In genomic region chr10:21992834-21993514, GRCm38 (mm10) we compare ENCODE assay signal across 8 mouse cellular contexts.
DNase-seq lines count a peak whose midpoint lies in the region; ATAC-seq and TF ChIP-seq lines count a peak whose summit lies in the region.

No protein-coding gene starts in this region.

- peak overlapping the region; percentile 54 for H3K4me3 ChIP-seq in embryonic facial prominence, embryonic 15.5 days (replicated peaks)
- H3K4me3 ChIP-seq in heart, embryonic 12.5 days: peak overlapping the region; percentile 78
- H3K4me3 ChIP-seq in kidney, postnatal 0 days (replicated peaks; ENCODE audit: low read depth, low read length): peak overlapping the region; percentile 57
- peak overlapping the region; percentile 14 to 64 for H3K4me3 ChIP-seq in liver, embryonic 14.5 days (ENCODE audit: insufficient read depth in 1 of 2, low read depth in 2 of 2, low read length in 2 of 2)
- peak overlapping the region; percentile 65 for H3K4me3 ChIP-seq in neural tube, embryonic 11.5 days (ENCODE audit: low read depth, low read length)
- H3K4me3 ChIP-seq in stomach, postnatal 0 days (ENCODE audit: low read depth, low read length): peak overlapping the region; percentile 85

- peaks cover 9% of the 10 kb centered on the region; the same call in 1 of the 2 replicates for H3K36me3 ChIP-seq in embryonic facial prominence, embryonic 15.5 days
- H3K36me3 ChIP-seq in heart, embryonic 12.5 days: peaks cover 16% of the 10 kb centered on the region
- H3K36me3 ChIP-seq in kidney, postnatal 0 days (ENCODE audit: insufficient read depth, low read length): peaks cover 19% of the 10 kb centered on the region
- H3K36me3 ChIP-seq in liver, embryonic 14.5 days (replicated peaks; ENCODE audit: control insufficient read depth, insufficient read depth, low read depth): no peaks in the 10 kb centered on the region
- H3K36me3 ChIP-seq in neural tube, embryonic 11.5 days (ENCODE audit: control insufficient read depth, insufficient read depth, low read length): no peaks in the 10 kb centered on the region
- peaks cover 13% of the 10 kb centered on the region; the same call in 1 of the 2 replicates for H3K36me3 ChIP-seq in stomach, postnatal 0 days (ENCODE audit: control insufficient read depth, insufficient read depth, low read length)

- peak; percentile 74 for TF ChIP-seq CTCF in kidney, postnatal 0 days (IDR thresholded peaks at IDR 0.05; ENCODE audit: low read depth)
- peak; percentile 71 for TF ChIP-seq CTCF in liver, embryonic 14.5 days (IDR thresholded peaks at IDR 0.05; ENCODE audit: low read depth)
- peak; percentile 84 for TF ChIP-seq CTCF in stomach, postnatal 0 days (IDR thresholded peaks at IDR 0.05; ENCODE audit: low read depth)

- 2% methylated on average over 30 of the region's 30 CpGs for WGBS in embryonic facial prominence, embryonic 15.5 days
- WGBS in heart, embryonic 12.5 days: 1% methylated on average over 30 of the region's 30 CpGs
- WGBS in kidney, postnatal 0 days: 1% methylated on average over 30 of the region's 30 CpGs
- WGBS in liver, embryonic 14.5 days (ENCODE audit: insufficient replicate concordance): under 1% methylated on average over 30 of the region's 30 CpGs
- WGBS in neural tube, embryonic 11.5 days: 1% methylated on average over 30 of the region's 30 CpGs
- WGBS in stomach, postnatal 0 days: 2% methylated on average over 30 of the region's 30 CpGs

- peak overlapping the region; percentile 92 for H3K27ac ChIP-seq in embryonic facial prominence, embryonic 15.5 days (replicated peaks)
- H3K27ac ChIP-seq in heart, embryonic 12.5 days (ENCODE audit: poor library complexity, severe bottlenecking): peak overlapping the region; percentile 39; the same call in 1 of the 2 replicates
- H3K27ac ChIP-seq in kidney, postnatal 0 days: peak overlapping the region; percentile 96
- no peak overlapping the region for H3K27ac ChIP-seq in liver, embryonic 14.5 days
- no peak overlapping the region for H3K27ac ChIP-seq in neural tube, embryonic 11.5 days (ENCODE audit: low read depth, low read length)
- peak overlapping the region; percentile 99 for H3K27ac ChIP-seq in stomach, postnatal 0 days (replicated peaks)

- H3K4me2 ChIP-seq in embryonic facial prominence, embryonic 15.5 days (replicated peaks): peak overlapping the region; percentile 74
- H3K4me2 ChIP-seq in heart, embryonic 12.5 days: peak overlapping the region; percentile 86
- H3K4me2 ChIP-seq in kidney, postnatal 0 days (ENCODE audit: low read length): peak overlapping the region; percentile 73
- peak overlapping the region; percentile 80 for H3K4me2 ChIP-seq in liver, embryonic 14.5 days (ENCODE audit: low read depth)
- H3K4me2 ChIP-seq in neural tube, embryonic 11.5 days (ENCODE audit: low read depth): peak overlapping the region; percentile 90
- peak overlapping the region; percentile 92 for H3K4me2 ChIP-seq in stomach, postnatal 0 days (replicated peaks; ENCODE audit: low read depth)

- peak; percentile 67 for DNase-seq in 416B (ENCODE audit: low read depth)
- DNase-seq in adrenal gland, postnatal 4 days (ENCODE audit: low spot score in 2 of 2): peak; percentile 56 to 68
- DNase-seq in kidney, postnatal 0 days (ENCODE audit: low spot score): peak; percentile 92
- no peak for DNase-seq in liver, embryonic 14.5 days (ENCODE audit: low read depth in 3 of 3, low spot score in 3 of 3)
- DNase-seq in neural tube, embryonic 11.5 days (ENCODE audit: low spot score): peak; percentile 85
- peak; percentile 85 for DNase-seq in stomach, postnatal 0 days (ENCODE audit: low spot score)

- H3K27me3 ChIP-seq in embryonic facial prominence, embryonic 15.5 days: no peaks in the 10 kb centered on the region
- H3K27me3 ChIP-seq in heart, embryonic 12.5 days (replicated peaks): no peaks in the 10 kb centered on the region
- no peaks in the 10 kb centered on the region for H3K27me3 ChIP-seq in kidney, postnatal 0 days (ENCODE audit: insufficient read depth, low read length)
- peaks cover 33% of the 10 kb centered on the region for H3K27me3 ChIP-seq in liver, embryonic 14.5 days (ENCODE audit: control insufficient read depth, insufficient read depth, low read length)
- 0 out of 2 replicates have a peak, but pooled peaks cover 11% of the 10 kb centered on the region for H3K27me3 ChIP-seq in neural tube, embryonic 11.5 days (ENCODE audit: control insufficient read depth, insufficient read depth, low read length)
- H3K27me3 ChIP-seq in stomach, postnatal 0 days (ENCODE audit: control insufficient read depth, insufficient read depth, low read length): no peaks in the 10 kb centered on the region

- ATAC-seq in embryonic facial prominence, embryonic 15.5 days (ENCODE audit: insufficient number of reproducible peaks, low FRiP score, low TSS enrichment, low read depth): peak; percentile 49; the same call in 1 of the 2 replicates
- ATAC-seq in heart, embryonic 12.5 days (ENCODE audit: insufficient number of reproducible peaks, low FRiP score): no peak
- ATAC-seq in kidney, postnatal 0 days (replicated peaks; ENCODE audit: low FRiP score, low read depth): peak; percentile 44; the same call in 1 of the 2 replicates
- ATAC-seq in liver, embryonic 14.5 days (ENCODE audit: insufficient read depth): no peak
- peak; percentile 39; the same call in 1 of the 2 replicates for ATAC-seq in neural tube, embryonic 11.5 days (ENCODE audit: insufficient read depth, low FRiP score, low TSS enrichment)
- peak; percentile 61 for ATAC-seq in stomach, postnatal 0 days (ENCODE audit: low FRiP score, low TSS enrichment)

- no peaks in the 10 kb centered on the region for H3K9me3 ChIP-seq in embryonic facial prominence, embryonic 15.5 days (replicated peaks)
- no peaks in the 10 kb centered on the region for H3K9me3 ChIP-seq in heart, embryonic 12.5 days (replicated peaks)
- no peaks in the 10 kb centered on the region for H3K9me3 ChIP-seq in kidney, postnatal 0 days (replicated peaks; ENCODE audit: low read length)
- no peaks in the 10 kb centered on the region for H3K9me3 ChIP-seq in liver, embryonic 14.5 days (ENCODE audit: control insufficient read depth, low read length)
- H3K9me3 ChIP-seq in neural tube, embryonic 11.5 days (ENCODE audit: control insufficient read depth, low read length): no peaks in the 10 kb centered on the region
- no peaks in the 10 kb centered on the region for H3K9me3 ChIP-seq in stomach, postnatal 0 days (ENCODE audit: control insufficient read depth, low read length)

- peaks cover 41% of the 10 kb centered on the region for H3K4me1 ChIP-seq in embryonic facial prominence, embryonic 15.5 days
- peaks cover 18% of the 10 kb centered on the region for H3K4me1 ChIP-seq in heart, embryonic 12.5 days (replicated peaks)
- no peaks in the 10 kb centered on the region; the same call in 1 of the 2 replicates for H3K4me1 ChIP-seq in kidney, postnatal 0 days (replicated peaks; ENCODE audit: insufficient read depth, low read length)
- H3K4me1 ChIP-seq in liver, embryonic 14.5 days (replicated peaks; ENCODE audit: control insufficient read depth in 2 of 2, insufficient read depth in 2 of 2, low read length in 1 of 2): no peaks in the 10 kb centered on the region; a peak in 1 of 4 replicates
- H3K4me1 ChIP-seq in neural tube, embryonic 11.5 days (ENCODE audit: control insufficient read depth, insufficient read depth, low read length): peaks cover 6% of the 10 kb centered on the region
- H3K4me1 ChIP-seq in stomach, postnatal 0 days (replicated peaks; ENCODE audit: control insufficient read depth, insufficient read depth): peaks cover 4% of the 10 kb centered on the region; the same call in 1 of the 2 replicates

- no peak overlapping the region for H3K9ac ChIP-seq in embryonic facial prominence, embryonic 15.5 days
- peak overlapping the region; percentile 51 for H3K9ac ChIP-seq in heart, embryonic 12.5 days
- H3K9ac ChIP-seq in kidney, postnatal 0 days (ENCODE audit: low read depth, low read length): peak overlapping the region; percentile 69; the same call in 1 of the 2 replicates
- H3K9ac ChIP-seq in liver, embryonic 14.5 days (replicated peaks): peak overlapping the region; percentile 18; the same call in 1 of the 2 replicates
- H3K9ac ChIP-seq in neural tube, embryonic 11.5 days (ENCODE audit: low read length): no peak overlapping the region
- peak overlapping the region; percentile 95 for H3K9ac ChIP-seq in stomach, postnatal 0 days (ENCODE audit: low read length)

- TF ChIP-seq EP300 in liver, embryonic 14.5 days (IDR thresholded peaks at IDR 0.05; ENCODE audit: low read depth): no peak
- TF ChIP-seq EP300 in stomach, postnatal 0 days (optimal IDR thresholded peaks at IDR 0.05): no peak

Comparison
In these comparisons a context has a peak if more than half of its experiments do, and no peak if none do; other contexts are left out.
1. DNase-seq: peak in 416B (single experiment), adrenal gland, postnatal 4 days (2 of 2), kidney, postnatal 0 days (single experiment), neural tube, embryonic 11.5 days (single experiment) and stomach, postnatal 0 days (single experiment); none in liver, embryonic 14.5 days (0 of 3).
2. ATAC-seq: peak in embryonic facial prominence, embryonic 15.5 days (single experiment), kidney, postnatal 0 days (single experiment), neural tube, embryonic 11.5 days (single experiment) and stomach, postnatal 0 days (single experiment); none in heart, embryonic 12.5 days (single experiment) and liver, embryonic 14.5 days (single experiment).
3. H3K27ac ChIP-seq: peak in embryonic facial prominence, embryonic 15.5 days (single experiment), heart, embryonic 12.5 days (single experiment), kidney, postnatal 0 days (single experiment) and stomach, postnatal 0 days (single experiment); none in liver, embryonic 14.5 days (single experiment) and neural tube, embryonic 11.5 days (single experiment).
4. H3K9ac ChIP-seq: peak in heart, embryonic 12.5 days (single experiment), kidney, postnatal 0 days (single experiment), liver, embryonic 14.5 days (single experiment) and stomach, postnatal 0 days (single experiment); none in embryonic facial prominence, embryonic 15.5 days (single experiment) and neural tube, embryonic 11.5 days (single experiment).
5. Peak in every context shown above with its lines, with median percentiles within 50 percentile points of each other: H3K4me2 ChIP-seq, H3K4me3 ChIP-seq and CTCF ChIP-seq.